Mouse (Mus musculus) gastrocnemius, postnatal 36 days (tissue): ENCODE results near the gene Tex14. TPM values are rescaled to one million over a fixed set of nuclear protein-coding genes. Genes with fewer than 3 reads are reported as not detected.

Source experiments
- DNase-seq, 2 experiments: peaks; one replicate each; pipeline ENCODE4 v3.0.0; 2022
- intact Hi-C: fragments of 180-260 bp; cut with DNase I; formaldehyde crosslinking; loops from one replicate; pipeline ENCODE4 v1.15.1; 2025
- total RNA-seq, 2 experiments: library from RNA; stranded (reverse); gene quantifications; 2 replicates each; pipeline ENCODE4 v1.2.3; 2021

The Tex14 gene
- total RNA-seq, 2 experiments from 2014 or later = not detected

- intact Hi-C loops = no loop called here
- DNase-seq = no peak
Observed at GRCm38 (mm10) chr11:87603571-87603970, 198.7 kb downstream of the Tex14 start.

Other genes with a start within 250 kb of the Tex14 start
- gene Ppm1e, start 46.0 kb upstream of the Tex14 start, total RNA-seq = under 1 TPM; 0.32 to 0.46 TPM
- gene Rad51c, start 111 bp upstream of the Tex14 start, total RNA-seq = under 1 TPM; 0.32 to 0.41 TPM
- gene Gm11492, start 161.6 kb downstream of the Tex14 start, total RNA-seq = not detected
- 10 to 100 TPM; 11.3 to 11.9 TPM for gene Sept4, start 163.8 kb downstream of the Tex14 start, total RNA-seq
- gene Mtmr4, start 187.1 kb downstream of the Tex14 start, total RNA-seq = 10 to 100 TPM in 1 of 2 experiments, 1 to 10 TPM in 1; 8.9 to 13.4 TPM
- not detected for gene Hsf5, start 212.1 kb downstream of the Tex14 start, total RNA-seq